Mouse (Mus musculus): ENCODE measurements at regions not wholly inside any gene's neighbourhood (a gene's known extent, or its start where the extent isn't known, plus 50 kb on each side); places are given as distances from the start of the nearest gene placed in this dataset.
A peak's percentile ranks its signal among the peaks of the same experiment; 100 is the strongest.
"Not testable (repeated sequence)": the region's sequence is repeated elsewhere in the genome, so short reads cannot be mapped to it uniquely, and the experiment has no call there.

- in situ Hi-C loops (cut with MboI; ENCODE audit: low pct_ligation_motif_present, low pct_unique_long_range_greater_than_20kb, low sequenced_read_pairs); DNase-seq (ENCODE audit: extremely low read depth): not testable (repeated sequence)
Observed at GRCm38 (mm10) chr12:21680026-21680425, 262.6 kb upstream of the Ywhaq start.

DNA sequence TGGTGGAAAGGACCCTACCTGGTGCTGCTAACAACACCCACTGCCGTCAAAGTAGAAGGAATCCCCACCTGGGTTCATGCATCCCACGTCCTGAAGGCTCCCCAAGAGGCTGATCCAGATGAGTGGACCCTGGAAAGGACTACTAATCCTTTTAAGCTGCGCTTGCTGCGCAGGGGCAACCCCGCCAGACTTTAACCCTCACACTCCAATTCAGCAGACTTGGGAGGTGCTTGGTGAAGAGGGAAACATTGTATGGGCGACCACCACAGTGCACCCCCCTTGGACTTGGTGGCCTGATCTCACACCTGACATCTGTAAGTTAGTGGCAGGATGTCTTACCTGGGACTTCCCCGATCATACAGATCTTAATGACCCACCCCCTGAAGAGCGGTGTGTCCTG is 231.9 kb upstream of the Ywhaq start:
- in situ Hi-C loops (cut with MboI; ENCODE audit: low pct_ligation_motif_present, low pct_unique_long_range_greater_than_20kb, low sequenced_read_pairs): not testable (repeated sequence)

More at GRCm38 (mm10) chr12:21680026-21680425, 262.6 kb upstream of the Ywhaq start:
- H3K36me3 ChIP-seq (replicated peaks in 1 of 2; ENCODE audit: control insufficient read depth in 1 of 2, insufficient read depth in 1 of 2, low read length in 1 of 2); H3K9ac ChIP-seq (ENCODE audit: insufficient read depth, low read depth); H3K9me3 ChIP-seq (replicated peaks; ENCODE audit: low read length); H3K27me3 ChIP-seq (replicated peaks); H3K4me2 ChIP-seq (ENCODE audit: insufficient read depth, low read depth, poor library complexity, severe bottlenecking); H3K4me3 ChIP-seq (replicated peaks in 1 of 3; ENCODE audit: low read depth in 2 of 3, low read length in 2 of 3, poor library complexity in 1 of 3); H3K27ac ChIP-seq (ENCODE audit: insufficient read depth, low read depth); H3K4me1 ChIP-seq (ENCODE audit: control insufficient read depth in 1 of 2, insufficient read depth in 2 of 2); dilution Hi-C loops (cut with MboI; ENCODE audit: extremely low pct_ligation_motif_present, extremely low pct_unique_long_range_greater_than_20kb, low sequenced_read_pairs); H3K79me2 ChIP-seq (replicated peaks; ENCODE audit: control insufficient read depth, extremely low read depth, insufficient read depth, poor library complexity, severe bottlenecking): not testable (repeated sequence)

GRCm38 (mm10) chr12:21613781-21614180 is 196.3 kb upstream of the Ywhaq start:
- H3K4me1 ChIP-seq (ENCODE audit: control insufficient read depth in 1 of 2, insufficient read depth in 2 of 2); H3K9me3 ChIP-seq (replicated peaks; ENCODE audit: low read length); H3K79me2 ChIP-seq (replicated peaks; ENCODE audit: control insufficient read depth, extremely low read depth, insufficient read depth, poor library complexity, severe bottlenecking); dilution Hi-C loops (cut with MboI; ENCODE audit: extremely low pct_ligation_motif_present, extremely low pct_unique_long_range_greater_than_20kb, low sequenced_read_pairs); H3K4me3 ChIP-seq (replicated peaks in 1 of 3; ENCODE audit: low read depth in 2 of 3, low read length in 2 of 3, poor library complexity in 1 of 3); H3K9ac ChIP-seq (ENCODE audit: insufficient read depth, low read depth); H3K27ac ChIP-seq (ENCODE audit: insufficient read depth, low read depth); H3K4me2 ChIP-seq (ENCODE audit: insufficient read depth, low read depth, poor library complexity, severe bottlenecking); H3K27me3 ChIP-seq (replicated peaks); H3K36me3 ChIP-seq (replicated peaks in 1 of 2; ENCODE audit: control insufficient read depth in 1 of 2, insufficient read depth in 1 of 2, low read length in 1 of 2): not testable (repeated sequence)
- TF ChIP-seq CTCF (conservative IDR thresholded peaks at IDR 0.05 in 1 of 2, IDR thresholded peaks at IDR 0.05 in 1 of 2; ENCODE audit: low read depth in 2 of 2, low read length in 2 of 2) (peak; percentile 67 to 78), ZC3H11A (IDR thresholded peaks at IDR 0.05; ENCODE audit: low read depth, low read length) (peak; percentile 47), SMC3 (IDR thresholded peaks at IDR 0.05; ENCODE audit: low read depth, low read length) (peak; percentile 72), RAD21 (IDR thresholded peaks at IDR 0.05; ENCODE audit: low read depth, low read length) (peak; percentile 75)
- in situ Hi-C loops (cut with MboI; ENCODE audit: low pct_ligation_motif_present, low pct_unique_long_range_greater_than_20kb, low sequenced_read_pairs): loop anchor here (25.0 kb wide), 2 partner anchors 101 to 326 kb away; partner anchors contain the start of genes Cpsf3 and Itgb1bp1
- DNase-seq (ENCODE audit: extremely low read depth): peak; percentile 52

More for the DNA sequence above, 231.9 kb upstream of the Ywhaq start:
- H3K9ac ChIP-seq (ENCODE audit: insufficient read depth, low read depth); H3K9me3 ChIP-seq (replicated peaks; ENCODE audit: low read length); H3K27ac ChIP-seq (ENCODE audit: insufficient read depth, low read depth); H3K36me3 ChIP-seq (replicated peaks in 1 of 2; ENCODE audit: control insufficient read depth in 1 of 2, insufficient read depth in 1 of 2, low read length in 1 of 2); H3K4me1 ChIP-seq (ENCODE audit: control insufficient read depth in 1 of 2, insufficient read depth in 2 of 2); dilution Hi-C loops (cut with MboI; ENCODE audit: extremely low pct_ligation_motif_present, extremely low pct_unique_long_range_greater_than_20kb, low sequenced_read_pairs); H3K79me2 ChIP-seq (replicated peaks; ENCODE audit: control insufficient read depth, extremely low read depth, insufficient read depth, poor library complexity, severe bottlenecking); H3K27me3 ChIP-seq (replicated peaks); DNase-seq (ENCODE audit: extremely low read depth); H3K4me2 ChIP-seq (ENCODE audit: insufficient read depth, low read depth, poor library complexity, severe bottlenecking); H3K4me3 ChIP-seq (replicated peaks in 1 of 3; ENCODE audit: low read depth in 2 of 3, low read length in 2 of 3, poor library complexity in 1 of 3): not testable (repeated sequence)

DNA sequence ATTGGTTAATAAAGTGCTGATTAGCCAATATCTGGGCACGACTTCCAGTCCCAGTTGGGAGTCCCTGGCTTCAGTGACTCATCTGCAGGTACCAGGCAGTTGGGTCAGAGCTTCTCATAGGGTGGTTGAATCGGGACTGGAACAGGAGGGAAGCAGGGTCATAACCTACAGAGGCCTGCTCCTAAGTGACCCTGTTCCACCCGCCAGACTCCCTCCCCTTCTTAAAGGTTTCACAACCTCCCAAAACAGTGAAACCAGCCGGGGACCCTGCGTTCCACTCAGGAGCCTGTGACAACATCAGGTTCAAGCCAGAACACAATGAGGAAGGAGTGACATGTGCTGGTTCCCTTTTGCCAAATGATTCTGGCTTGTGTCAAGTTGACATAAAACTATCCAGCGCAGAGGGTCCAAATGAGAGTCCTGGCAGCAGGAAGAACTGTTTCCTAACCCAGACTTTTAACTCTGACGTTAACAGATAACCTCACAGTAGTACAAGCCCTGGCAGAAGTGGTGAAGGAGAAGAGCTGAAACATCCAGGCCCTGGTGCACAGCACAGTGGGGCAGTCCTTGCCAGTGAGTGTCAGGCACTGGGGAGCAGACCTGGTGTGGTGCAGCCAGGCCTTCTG is 151.1 kb upstream of the Ywhaq start:
- Histone ChIP-seq H3K27ac (ENCODE audit: insufficient read depth, low read depth) (no peak overlapping the region), H3K4me1 (ENCODE audit: control insufficient read depth in 1 of 2, insufficient read depth in 2 of 2) (peaks cover 0 to 9% of the 10 kb centered on the region in 2 experiments; a peak in 2 of 4 replicates), H3K4me2 (ENCODE audit: insufficient read depth, low read depth, poor library complexity, severe bottlenecking) (no peak overlapping the region), H3K79me2 (replicated peaks; ENCODE audit: control insufficient read depth, extremely low read depth, insufficient read depth, poor library complexity, severe bottlenecking) (no peaks in the 10 kb centered on the region), H3K27me3 (replicated peaks) (no peaks in the 10 kb centered on the region), H3K9me3 (replicated peaks; ENCODE audit: low read length) (no peaks in the 10 kb centered on the region), H3K36me3 (replicated peaks in 1 of 2; ENCODE audit: control insufficient read depth in 1 of 2, insufficient read depth in 1 of 2, low read length in 1 of 2) (no peaks in the 10 kb centered on the region), H3K4me3 (replicated peaks in 1 of 3; ENCODE audit: low read depth in 2 of 3, low read length in 2 of 3, poor library complexity in 1 of 3) (no peak overlapping the region), H3K9ac (ENCODE audit: insufficient read depth, low read depth) (no peak overlapping the region)
- DNase-seq (ENCODE audit: extremely low read depth): no peak
- in situ Hi-C loops (cut with MboI; ENCODE audit: low pct_ligation_motif_present, low pct_unique_long_range_greater_than_20kb, low sequenced_read_pairs) (no loop called here), dilution Hi-C loops (cut with MboI; ENCODE audit: extremely low pct_ligation_motif_present, extremely low pct_unique_long_range_greater_than_20kb, low sequenced_read_pairs) (no loop called here)
- TF ChIP-seq EP300 (IDR thresholded peaks at IDR 0.05; ENCODE audit: low read length): no peak
- TF ChIP-seq MAX (IDR thresholded peaks at IDR 0.05; ENCODE audit: low read length): no peak
- TF ChIP-seq NELFE (IDR thresholded peaks at IDR 0.05; ENCODE audit: low read depth, low read length): no peak
- no peak for TF ChIP-seq POLR2AphosphoS2 (IDR thresholded peaks at IDR 0.05; ENCODE audit: low read depth, low read length)
- no peak for TF ChIP-seq MAFK (IDR thresholded peaks at IDR 0.05; ENCODE audit: insufficient replicate concordance, low read length)
- no peak for TF ChIP-seq HCFC1 (IDR thresholded peaks at IDR 0.05; ENCODE audit: low read depth, low read length)
- no peak for TF ChIP-seq ZMIZ1 (IDR thresholded peaks at IDR 0.05; ENCODE audit: low read depth, low read length)
- TF ChIP-seq JUND (conservative IDR thresholded peaks at IDR 0.05; ENCODE audit: low read depth, low read length): no peak
- no peak for TF ChIP-seq MAZ (IDR thresholded peaks at IDR 0.05; ENCODE audit: low read depth, low read length)
- TF ChIP-seq E2F4 (IDR thresholded peaks at IDR 0.05; ENCODE audit: insufficient replicate concordance, low read depth, low read length): no peak
- TF ChIP-seq ZKSCAN1 (IDR thresholded peaks at IDR 0.05; ENCODE audit: borderline replicate concordance, low read depth, low read length): no peak
- no peak for TF ChIP-seq NRF1 (IDR thresholded peaks at IDR 0.05; ENCODE audit: low read depth, low read length)
- no peak for TF ChIP-seq PAX5 (IDR thresholded peaks at IDR 0.05; ENCODE audit: low read length)
- TF ChIP-seq ZC3H11A (IDR thresholded peaks at IDR 0.05; ENCODE audit: low read depth, low read length): no peak
- no peak for TF ChIP-seq BHLHE40 (IDR thresholded peaks at IDR 0.05; ENCODE audit: low read depth, low read length)

All from CH12.LX (cell line).